Mouse (Mus musculus): Measurements from ENCODE around the gene Il6ra.
"Not testable (repeated sequence)": the region's sequence is repeated elsewhere in the genome, so short reads cannot be mapped to it uniquely, and the experiment has no call there.

Il6ra gene

GRCm38 (mm10) chr3:89875021-89875420 is 38.0 kb downstream of the Il6ra start:
- no peak for DNase-seq

GRCm38 (mm10) chr3:89874076-89874475 is 38.9 kb downstream of the Il6ra start:
- no peak for DNase-seq

- DNase-seq, result no peak
Observed at GRCm38 (mm10) chr3:89872684-89873083, 40.3 kb downstream of the Il6ra start.

GRCm38 (mm10) chr3:89872209-89872608 is 40.8 kb downstream of the Il6ra start:
- no peak for DNase-seq

- DNase-seq, result no peak
Observed at GRCm38 (mm10) chr3:89871339-89871914, 41.6 kb downstream of the Il6ra start.

- DNase-seq, result no peak
Observed at GRCm38 (mm10) chr3:89870472-89871271, 42.3 kb downstream of the Il6ra start.

- DNase-seq, result no peak
Observed at GRCm38 (mm10) chr3:89869556-89869955, 43.4 kb downstream of the Il6ra start.

- no peak for DNase-seq
Observed at GRCm38 (mm10) chr3:89868956-89869355, 44.0 kb downstream of the Il6ra start.

GRCm38 (mm10) chr3:89868357-89868756 is 44.6 kb downstream of the Il6ra start:
- no peak for DNase-seq

GRCm38 (mm10) chr3:89867651-89868050 is 45.3 kb downstream of the Il6ra start:
- DNase-seq, result no peak

GRCm38 (mm10) chr3:89865764-89866163 is 47.2 kb downstream of the Il6ra start:
- DNase-seq, result no peak

- DNase-seq, result no peak
Observed at GRCm38 (mm10) chr3:89865020-89865419, 48.0 kb downstream of the Il6ra start.

GRCm38 (mm10) chr3:89863716-89864509 is 49.1 kb downstream of the Il6ra start:
- DNase-seq, result no peak

GRCm38 (mm10) chr3:89863276-89863675 is 49.7 kb downstream of the Il6ra start:
- not testable (repeated sequence) for DNase-seq

GRCm38 (mm10) chr3:89862182-89862761 is 50.7 kb downstream of the Il6ra start:
- DNase-seq, result no peak

- no peak for DNase-seq
Observed at GRCm38 (mm10) chr3:89861070-89861469, 51.9 kb downstream of the Il6ra start.

- no peak for DNase-seq
Observed at GRCm38 (mm10) chr3:89860343-89860742, 52.7 kb downstream of the Il6ra start.

GRCm38 (mm10) chr3:89859936-89860335 is 53.1 kb downstream of the Il6ra start:
- no peak for DNase-seq

- no peak for DNase-seq
Observed at GRCm38 (mm10) chr3:89858888-89859287, 54.1 kb downstream of the Il6ra start.

- DNase-seq, result no peak
Observed at GRCm38 (mm10) chr3:89858123-89858522, 54.9 kb downstream of the Il6ra start.

- no peak for DNase-seq
Observed at GRCm38 (mm10) chr3:89857353-89857752, 55.6 kb downstream of the Il6ra start.

GRCm38 (mm10) chr3:89853752-89854151 is 59.2 kb downstream of the Il6ra start:
- no peak for DNase-seq

GRCm38 (mm10) chr3:89848083-89848482 is 64.9 kb downstream of the Il6ra start:
- no peak for DNase-seq

Measured in cerebellum, adult 11 months (tissue).